Mouse (Mus musculus) kidney, adult 8-10 months (tissue): ENCODE results near the gene Nucb1.
A peak's percentile ranks its signal among the peaks of the same experiment; 100 is the strongest.
"Not testable (repeated sequence)": the region's sequence is repeated elsewhere in the genome, so short reads cannot be mapped to it uniquely, and the experiment has no call there.

Source experiments
- DNase-seq, 2 experiments: peaks; one replicate each; pipeline ENCODE4 v3.0.0; 2022

Nucb1 gene

DNA sequence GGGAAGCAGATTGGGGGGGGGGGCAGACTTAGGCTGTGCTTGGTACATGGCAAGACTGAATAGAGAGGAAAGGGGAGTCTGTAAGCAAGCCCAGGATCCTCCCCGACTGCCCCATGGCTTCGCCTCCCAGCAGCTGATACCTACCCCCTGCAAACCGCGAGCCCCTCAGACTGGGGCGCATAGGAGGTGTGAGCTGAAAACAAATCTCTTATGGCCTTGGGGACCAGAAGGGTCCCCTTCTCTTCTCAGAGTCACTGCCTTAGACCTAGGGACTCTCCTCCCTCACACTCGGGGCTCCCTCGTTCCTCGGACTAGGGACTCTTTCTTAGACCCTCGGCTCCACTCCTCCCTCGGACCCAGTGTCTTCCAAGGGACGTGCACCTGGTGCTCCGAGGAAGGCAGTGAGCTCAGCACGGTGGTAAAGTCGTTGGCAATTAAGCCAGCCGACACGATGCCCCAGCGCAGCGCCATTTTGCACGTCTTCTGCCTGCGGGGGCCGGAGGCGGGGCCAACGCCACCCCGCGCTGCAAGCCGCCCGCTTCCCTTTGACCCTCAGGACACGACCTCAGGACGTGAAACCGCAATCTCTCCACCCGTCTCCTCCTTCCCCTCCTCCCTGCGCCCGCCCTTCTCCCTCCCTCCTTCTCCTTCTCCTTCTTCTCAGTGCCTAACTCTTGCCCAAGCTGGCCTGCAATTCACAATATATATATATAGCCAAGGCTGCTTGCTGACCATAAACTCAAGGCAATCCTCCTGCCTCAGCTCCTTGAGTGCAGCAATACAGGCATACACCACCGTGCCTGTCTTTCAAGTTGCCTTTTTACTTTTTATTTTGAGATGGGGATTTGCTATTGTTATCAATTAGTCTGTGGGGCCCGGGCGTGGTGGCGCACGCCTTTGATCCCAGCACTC is 21.7 kb downstream of the Nucb1 start, which contains the start of gene Dhdh:
TSS of gene Dhdh (minus strand) at position 513 of the 912 bp plus-strand sequence.
- DNase-seq = peak; percentile 58 to 61

- DNase-seq = no peak
Observed at GRCm38 (mm10) chr7:45487861-45488292, 22.3 kb downstream of the Nucb1 start.

- no peak for DNase-seq
Observed at GRCm38 (mm10) chr7:45486761-45487415, 23.3 kb downstream of the Nucb1 start, which contains the start of gene Gm45808. TSS of gene Gm45808 (minus strand) at chr7:45486811.

GRCm38 (mm10) chr7:45486158-45486557 is 24.0 kb downstream of the Nucb1 start:
- DNase-seq = no peak

DNA sequence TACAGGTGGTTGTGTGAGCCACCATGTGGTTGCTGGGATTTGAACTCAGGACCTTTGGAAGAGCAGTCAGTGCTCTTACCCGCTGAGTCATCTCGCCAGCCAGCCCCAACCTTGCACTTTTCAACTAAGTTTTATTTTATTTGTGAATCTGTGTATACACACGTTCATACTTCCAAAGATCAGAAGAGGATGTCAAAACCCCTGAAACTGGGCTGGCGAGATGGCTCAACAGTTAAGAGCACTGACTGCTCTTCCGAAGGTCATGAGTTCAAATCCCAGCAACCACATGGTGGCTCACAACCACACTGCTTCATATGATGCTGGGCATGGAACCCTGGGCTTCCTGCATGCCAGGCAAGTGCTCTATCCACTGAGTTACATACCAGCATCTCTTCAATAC is 25.2 kb downstream of the Nucb1 start:
- DNase-seq = not testable (repeated sequence)

GRCm38 (mm10) chr7:45482166-45482565 is 28.0 kb downstream of the Nucb1 start:
- no peak for DNase-seq

- peak; percentile 75 to 76 for DNase-seq
Observed at GRCm38 (mm10) chr7:45481374-45481927, 28.8 kb downstream of the Nucb1 start, which contains the start of gene Tulp2. TSS of gene Tulp2 (plus strand) at chr7:45481877.

- DNase-seq = not testable (repeated sequence)
Observed at GRCm38 (mm10) chr7:45480310-45480709, 29.9 kb downstream of the Nucb1 start.

- no peak for DNase-seq
Observed at GRCm38 (mm10) chr7:45478774-45479173, 31.4 kb downstream of the Nucb1 start.

DNA sequence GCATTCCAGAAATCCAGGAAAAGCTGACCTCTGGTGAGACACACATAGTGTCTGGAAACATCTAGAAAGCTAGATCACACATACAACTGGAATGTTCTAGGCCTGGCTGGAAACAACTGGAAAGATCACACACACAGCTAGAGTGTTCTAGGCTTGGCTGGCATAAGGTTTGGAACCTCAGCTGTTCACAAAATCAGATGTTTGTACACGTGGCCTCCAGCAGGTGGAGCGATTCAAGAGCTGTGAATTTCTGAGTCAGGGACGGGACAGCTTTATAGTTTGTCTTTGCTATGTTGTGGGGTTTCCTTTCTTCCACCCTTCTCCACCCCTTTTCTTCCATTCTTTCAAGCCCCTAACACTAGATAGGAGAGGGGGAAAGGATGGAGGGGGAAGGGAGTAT is 33.2 kb downstream of the Nucb1 start:
- peak; percentile 53 to 65 for DNase-seq

DNA sequence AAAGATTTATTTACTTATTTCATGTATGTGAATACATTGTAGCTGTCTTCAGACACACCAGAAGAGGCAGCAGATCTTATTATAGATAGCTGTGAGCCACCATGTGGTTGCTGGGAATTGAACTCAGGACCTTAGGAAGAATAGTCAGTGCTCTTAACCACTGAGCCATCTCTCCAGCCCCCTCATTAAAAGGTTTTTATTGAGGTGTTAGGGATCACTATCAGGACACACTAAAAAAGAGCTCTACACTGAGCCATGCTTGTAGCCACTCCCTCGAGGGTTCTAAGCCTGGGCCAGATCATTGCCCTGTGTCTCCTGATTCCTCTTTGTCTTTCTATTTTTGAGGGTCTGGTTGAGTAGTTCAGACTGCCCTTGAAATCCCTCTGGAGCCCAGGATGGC is 33.8 kb downstream of the Nucb1 start:
- DNase-seq = no peak

- DNase-seq = peak; percentile 57 to 69
Observed at GRCm38 (mm10) chr7:45475291-45475969, 34.8 kb downstream of the Nucb1 start.

DNA sequence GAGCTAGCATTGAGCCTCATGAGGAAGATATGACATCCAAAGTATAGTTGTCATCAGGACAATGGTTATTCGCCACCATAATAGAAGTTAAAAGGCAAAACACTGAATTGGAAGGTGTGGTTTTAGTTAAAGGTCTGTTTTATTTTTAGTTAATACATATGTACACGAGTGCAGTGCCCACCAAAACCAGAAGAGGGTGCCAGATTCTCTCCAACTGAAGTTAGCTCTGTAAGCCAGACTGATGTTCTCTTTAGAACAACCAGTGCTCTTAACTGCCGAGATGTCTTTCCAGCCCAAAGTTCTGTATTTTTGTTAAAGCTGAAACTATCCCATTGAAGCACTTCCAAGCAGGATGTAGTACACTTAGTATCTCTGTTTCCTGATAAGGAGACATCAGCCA is 39.3 kb downstream of the Nucb1 start:
- peak; percentile 67 to 87 for DNase-seq

DNA sequence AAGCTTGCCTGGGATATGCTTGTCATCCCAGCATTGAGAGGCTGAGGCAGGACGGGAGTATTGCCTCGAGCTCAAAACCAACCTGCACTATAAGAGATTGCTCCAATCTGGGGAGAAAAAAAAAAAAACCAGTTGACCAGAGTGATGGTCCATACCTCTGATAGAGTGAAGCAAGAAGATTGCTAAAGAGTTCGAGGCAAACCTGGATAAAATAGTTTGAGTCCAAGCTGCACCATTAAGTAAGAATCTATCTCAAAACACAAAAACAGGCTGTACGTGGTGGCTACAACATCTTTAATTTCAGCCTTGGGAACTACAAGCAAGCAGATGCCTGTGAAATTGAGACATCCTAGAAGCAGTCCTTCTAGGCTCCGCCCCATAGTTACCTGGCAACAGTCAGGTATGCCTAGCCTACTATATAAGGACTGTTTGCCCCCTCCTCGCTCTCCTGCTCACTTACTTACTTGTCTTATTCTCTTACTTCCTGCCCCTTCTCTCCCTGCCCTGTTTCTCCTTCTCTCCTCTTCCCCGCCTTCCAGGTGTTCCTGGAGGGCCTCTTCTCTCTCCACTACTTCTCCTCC is 43.0 kb downstream of the Nucb1 start:
- no peak for DNase-seq

GRCm38 (mm10) chr7:45466283-45467089 is 43.7 kb downstream of the Nucb1 start, which contains the start of gene Bax:
TSS of gene Bax (minus strand) at chr7:45466898.
- peak; percentile 95 to 96 for DNase-seq

DNA sequence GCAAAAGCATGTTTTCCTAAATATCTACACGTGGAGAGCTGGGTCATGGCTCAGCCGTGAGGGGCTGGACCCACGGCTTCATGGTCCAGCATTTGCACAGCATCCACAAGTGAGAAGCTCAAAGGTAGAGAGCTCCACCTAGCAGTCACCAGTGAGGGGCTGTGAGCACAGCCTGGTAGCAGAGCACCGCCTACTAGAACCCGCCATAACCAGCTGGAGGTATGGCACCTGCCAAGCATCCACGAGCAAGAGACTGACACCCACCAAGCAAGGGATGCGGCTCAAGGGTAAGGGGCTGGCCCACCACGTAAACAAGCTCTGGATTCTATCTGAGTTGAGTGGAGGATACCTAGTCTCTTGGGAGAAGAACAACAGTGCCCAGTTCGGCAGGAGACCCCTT is 44.7 kb downstream of the Nucb1 start:
- no peak for DNase-seq

DNA sequence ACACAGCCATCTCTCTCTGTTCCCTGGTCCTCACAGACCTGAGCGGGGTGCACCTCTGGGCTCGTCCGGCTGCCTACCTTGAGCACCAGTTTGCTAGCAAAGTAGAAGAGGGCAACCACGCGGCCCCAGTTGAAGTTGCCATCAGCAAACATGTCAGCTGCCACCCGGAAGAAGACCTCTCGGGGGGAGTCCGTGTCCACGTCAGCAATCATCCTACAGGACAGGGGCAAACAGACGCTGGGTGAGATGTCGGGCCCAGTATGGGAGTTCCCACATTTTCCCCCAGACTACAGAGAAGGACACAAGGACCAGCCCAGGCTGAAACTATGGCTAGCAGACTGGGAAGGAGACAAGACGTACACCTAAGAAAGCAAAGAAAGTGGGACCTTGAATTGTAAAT is 45.1 kb downstream of the Nucb1 start:
- no peak for DNase-seq

DNA sequence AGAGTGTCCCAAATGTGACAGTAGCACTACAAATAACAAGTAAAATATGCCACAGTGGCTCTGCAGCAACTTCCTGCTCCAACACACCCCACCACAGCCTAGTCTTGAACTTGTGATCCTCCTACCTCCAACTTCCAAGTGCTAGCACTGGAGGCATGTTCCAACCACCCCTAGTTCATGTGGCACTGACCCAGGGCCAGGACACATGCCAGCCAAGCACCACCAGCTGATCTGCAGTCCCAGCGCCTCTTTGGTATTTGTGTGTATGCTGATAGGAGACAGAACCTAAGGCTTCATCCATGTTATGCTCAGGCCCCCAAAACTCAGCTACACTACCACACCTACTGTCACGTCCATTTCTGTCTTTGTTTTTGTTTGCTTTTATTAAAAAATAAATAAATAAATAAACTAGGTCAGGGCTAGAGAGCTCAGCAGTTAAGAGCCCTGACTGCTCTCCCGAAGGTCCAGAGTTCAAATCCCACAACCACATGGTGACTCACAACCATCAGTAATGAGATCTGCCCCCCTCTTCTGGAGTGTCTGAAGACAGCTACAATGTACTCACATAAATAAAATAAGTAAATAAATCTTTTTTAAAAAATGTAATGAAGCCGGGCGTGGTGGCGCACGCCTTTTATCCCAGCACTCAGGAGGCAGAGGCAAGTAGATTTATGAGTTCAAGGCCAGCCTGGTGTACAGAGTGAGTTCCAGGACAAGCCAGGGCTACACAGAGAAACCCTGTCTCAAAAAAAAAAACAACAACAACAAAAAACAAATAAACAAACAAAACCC is 46.0 kb downstream of the Nucb1 start:
- DNase-seq = no peak

DNA sequence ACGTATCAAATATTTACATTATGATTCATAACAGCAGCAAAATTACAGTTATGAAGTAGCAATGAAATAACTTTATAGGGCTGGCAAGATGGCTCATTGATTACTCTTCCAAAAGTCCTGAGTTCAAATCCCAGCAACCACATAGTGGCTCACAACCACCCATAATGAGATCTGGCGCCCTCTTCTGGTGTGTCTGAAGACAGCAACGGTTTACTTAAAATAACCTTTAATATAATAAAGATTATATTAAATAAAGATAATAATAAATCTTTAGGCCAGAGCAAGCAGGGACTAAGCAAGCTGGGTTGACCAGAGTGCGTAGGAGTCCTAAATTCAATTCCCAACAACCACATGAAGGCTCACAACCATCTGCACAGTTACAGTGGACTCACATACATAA is 47.3 kb downstream of the Nucb1 start:
- not testable (repeated sequence) for DNase-seq

DNA sequence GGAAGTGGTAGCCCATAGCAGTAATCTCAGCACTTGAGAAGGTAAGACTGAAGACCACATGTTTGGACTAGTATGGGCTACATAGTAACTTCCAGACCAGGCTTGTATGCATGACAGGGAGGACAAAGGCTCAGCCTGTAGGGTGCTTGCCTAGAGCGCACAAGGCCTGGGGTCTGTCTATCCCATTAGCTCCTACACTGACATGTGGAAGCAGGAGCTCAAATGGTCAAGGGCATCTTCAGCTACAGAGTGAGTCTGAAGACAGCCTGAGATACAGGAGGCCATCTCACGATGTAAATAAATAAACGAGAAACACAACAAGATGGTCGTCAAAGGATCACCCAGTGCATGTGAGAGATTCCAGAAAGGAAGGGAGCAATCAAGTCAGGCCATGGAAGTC is 47.9 kb downstream of the Nucb1 start:
- DNase-seq = no peak

GRCm38 (mm10) chr7:45461781-45462180 is 48.4 kb downstream of the Nucb1 start:
- no peak for DNase-seq
